Mouse (Mus musculus): ENCODE measurements around the gene Sh3bp1. TPM values are rescaled to one million over a fixed set of nuclear protein-coding genes. Genes with fewer than 3 reads are reported as not detected.

The Sh3bp1 gene
- polyA plus RNA-seq (2015; fragmentation: Nextera tagmentation; extraction: Ambion mirVana) = 37.3 and 41.8 TPM in 2 replicates

- ATAC-seq (ENCODE audit: low read depth) = peak; percentile 66
- H3K36me3 ChIP-seq (ENCODE audit: control insufficient read depth, insufficient read depth, low read length) = peaks cover 12% of the 10 kb centered on the region; the same call in 1 of the 2 replicates
- WGBS = under 1% methylated on average over 44 of the region's 47 CpGs
- H3K9ac ChIP-seq (ENCODE audit: low read length) = peak within 1 kb of the TSS; percentile 81
- peak within 1 kb of the TSS; percentile 71 for H3K4me3 ChIP-seq (ENCODE audit: low read length)
- no peaks in the 10 kb centered on the region for H3K9me3 ChIP-seq (ENCODE audit: control insufficient read depth, low read length)
- peak within 1 kb of the TSS; percentile 75 for H3K27ac ChIP-seq (ENCODE audit: low read length)
- H3K4me2 ChIP-seq (ENCODE audit: low read depth, low read length) = peak within 1 kb of the TSS; percentile 77
- H3K4me1 ChIP-seq (replicated peaks; ENCODE audit: control insufficient read depth, insufficient read depth, low read length) = peaks cover 27% of the 10 kb centered on the region
- no peaks in the 10 kb centered on the region for H3K27me3 ChIP-seq (ENCODE audit: control insufficient read depth, insufficient read depth, low read depth, low read length)
These were observed at the start of gene Sh3bp1 for GRCm38 (mm10) chr15:78899740-78900584. Sh3bp1 (plus strand) TSS chr15:78899768.

- no peak overlapping the region for H3K4me2 ChIP-seq (ENCODE audit: low read depth, low read length)
- peaks cover 58% of the 10 kb centered on the region for H3K4me1 ChIP-seq (replicated peaks; ENCODE audit: control insufficient read depth, insufficient read depth, low read length)
- H3K27ac ChIP-seq (ENCODE audit: low read length) = peak overlapping the region; percentile 84
- H3K4me3 ChIP-seq (ENCODE audit: low read length) = no peak overlapping the region
- peak overlapping the region; percentile 50; the same call in 1 of the 2 replicates for H3K9ac ChIP-seq (ENCODE audit: low read length)
- WGBS = 45% methylated on average over 15 of the region's 15 CpGs
- no peaks in the 10 kb centered on the region for H3K27me3 ChIP-seq (ENCODE audit: control insufficient read depth, insufficient read depth, low read depth, low read length)
- peaks cover 30% of the 10 kb centered on the region for H3K36me3 ChIP-seq (ENCODE audit: control insufficient read depth, insufficient read depth, low read length)
- H3K9me3 ChIP-seq (ENCODE audit: control insufficient read depth, low read length) = no peaks in the 10 kb centered on the region
- ATAC-seq (ENCODE audit: low read depth) = peak; percentile 48
These were observed 49.3 kb upstream of the Sh3bp1 start for GRCm38 (mm10) chr15:78850059-78850824.

- no peak for ATAC-seq (ENCODE audit: low read depth)
- peak overlapping the region; percentile 84 for H3K27ac ChIP-seq (ENCODE audit: low read length)
- H3K27me3 ChIP-seq (ENCODE audit: control insufficient read depth, insufficient read depth, low read depth, low read length) = no peaks in the 10 kb centered on the region
- peaks cover 30% of the 10 kb centered on the region for H3K36me3 ChIP-seq (ENCODE audit: control insufficient read depth, insufficient read depth, low read length)
- 32% methylated on average over 6 of the region's 6 CpGs for WGBS
- H3K9ac ChIP-seq (ENCODE audit: low read length) = 0 out of 2 replicates have a peak overlapping the region, but pooled peaks have one; percentile 31
- no peaks in the 10 kb centered on the region for H3K9me3 ChIP-seq (ENCODE audit: control insufficient read depth, low read length)
- no peak overlapping the region for H3K4me2 ChIP-seq (ENCODE audit: low read depth, low read length)
- H3K4me3 ChIP-seq (ENCODE audit: low read length) = no peak overlapping the region
- peaks cover 51% of the 10 kb centered on the region for H3K4me1 ChIP-seq (replicated peaks; ENCODE audit: control insufficient read depth, insufficient read depth, low read length)
These were observed 48.6 kb upstream of the Sh3bp1 start for GRCm38 (mm10) chr15:78850944-78851343.

GRCm38 (mm10) chr15:78851505-78852153 lies 47.9 kb upstream of the Sh3bp1 start:
- Histone ChIP-seq H3K36me3 (ENCODE audit: control insufficient read depth, insufficient read depth, low read length) (peaks cover 30% of the 10 kb centered on the region), H3K9ac (ENCODE audit: low read length) (0 out of 2 replicates have a peak overlapping the region, but pooled peaks have one; percentile 31), H3K9me3 (ENCODE audit: control insufficient read depth, low read length) (no peaks in the 10 kb centered on the region), H3K4me3 (ENCODE audit: low read length) (no peak overlapping the region), H3K4me1 (replicated peaks; ENCODE audit: control insufficient read depth, insufficient read depth, low read length) (peaks cover 45% of the 10 kb centered on the region), H3K4me2 (ENCODE audit: low read depth, low read length) (peak overlapping the region; percentile 36; the same call in 1 of the 2 replicates), H3K27me3 (ENCODE audit: control insufficient read depth, insufficient read depth, low read depth, low read length) (no peaks in the 10 kb centered on the region), H3K27ac (ENCODE audit: low read length) (peak overlapping the region; percentile 84)
- 6% methylated on average over 13 of the region's 13 CpGs for WGBS
- ATAC-seq (ENCODE audit: low read depth) = peak; percentile 77

- H3K27me3 ChIP-seq (ENCODE audit: control insufficient read depth, insufficient read depth, low read depth, low read length) = no peaks in the 10 kb centered on the region
- no peaks in the 10 kb centered on the region for H3K9me3 ChIP-seq (ENCODE audit: control insufficient read depth, low read length)
- H3K4me2 ChIP-seq (ENCODE audit: low read depth, low read length) = no peak within 1 kb of the TSS
- H3K36me3 ChIP-seq (ENCODE audit: control insufficient read depth, insufficient read depth, low read length) = no peaks in the 10 kb centered on the region
- no peak within 1 kb of the TSS for H3K9ac ChIP-seq (ENCODE audit: low read length)
- 52% methylated on average over 8 of the region's 8 CpGs for WGBS
- H3K27ac ChIP-seq (ENCODE audit: low read length) = no peak within 1 kb of the TSS
- H3K4me3 ChIP-seq (ENCODE audit: low read length) = no peak within 1 kb of the TSS
- ATAC-seq (ENCODE audit: low read depth) = no peak
- H3K4me1 ChIP-seq (replicated peaks; ENCODE audit: control insufficient read depth, insufficient read depth, low read length) = peaks cover 29% of the 10 kb centered on the region
These were observed 44.1 kb upstream of the Sh3bp1 start, which contains the start of gene Lgals2 for GRCm38 (mm10) chr15:78855303-78855965. Lgals2 (minus strand) TSS chr15:78855529.

GRCm38 (mm10) chr15:78857009-78857408 lies 42.6 kb upstream of the Sh3bp1 start:
- H3K4me3 ChIP-seq (ENCODE audit: low read length) = no peak overlapping the region
- peaks cover 17% of the 10 kb centered on the region for H3K4me1 ChIP-seq (replicated peaks; ENCODE audit: control insufficient read depth, insufficient read depth, low read length)
- no peak overlapping the region for H3K9ac ChIP-seq (ENCODE audit: low read length)
- H3K27ac ChIP-seq (ENCODE audit: low read length) = no peak overlapping the region
- no peaks in the 10 kb centered on the region for H3K36me3 ChIP-seq (ENCODE audit: control insufficient read depth, insufficient read depth, low read length)
- WGBS = 72% methylated on average over 7 of the region's 7 CpGs
- H3K4me2 ChIP-seq (ENCODE audit: low read depth, low read length) = no peak overlapping the region
- H3K27me3 ChIP-seq (ENCODE audit: control insufficient read depth, insufficient read depth, low read depth, low read length) = no peaks in the 10 kb centered on the region
- ATAC-seq (ENCODE audit: low read depth) = no peak
- no peaks in the 10 kb centered on the region for H3K9me3 ChIP-seq (ENCODE audit: control insufficient read depth, low read length)

GRCm38 (mm10) chr15:78859311-78859710 lies 40.3 kb upstream of the Sh3bp1 start:
- 63% methylated on average over 4 of the region's 4 CpGs for WGBS
- H3K27ac ChIP-seq (ENCODE audit: low read length) = no peak overlapping the region

GRCm38 (mm10) chr15:78859714-78860113 lies 39.9 kb upstream of the Sh3bp1 start:
- no peak overlapping the region for H3K4me3 ChIP-seq (ENCODE audit: low read length)
- no peaks in the 10 kb centered on the region for H3K36me3 ChIP-seq (ENCODE audit: control insufficient read depth, insufficient read depth, low read length)
- no peak for ATAC-seq (ENCODE audit: low read depth)
- WGBS = 58% methylated on average over 6 of the region's 6 CpGs
- H3K9ac ChIP-seq (ENCODE audit: low read length) = no peak overlapping the region
- H3K27ac ChIP-seq (ENCODE audit: low read length) = no peak overlapping the region
- H3K27me3 ChIP-seq (ENCODE audit: control insufficient read depth, insufficient read depth, low read depth, low read length) = no peaks in the 10 kb centered on the region
- H3K4me2 ChIP-seq (ENCODE audit: low read depth, low read length) = no peak overlapping the region
- no peaks in the 10 kb centered on the region for H3K9me3 ChIP-seq (ENCODE audit: control insufficient read depth, low read length)
- H3K4me1 ChIP-seq (replicated peaks; ENCODE audit: control insufficient read depth, insufficient read depth, low read length) = peaks cover 27% of the 10 kb centered on the region

More at GRCm38 (mm10) chr15:78859311-78859710, 40.3 kb upstream of the Sh3bp1 start:
- Histone ChIP-seq H3K9me3 (ENCODE audit: control insufficient read depth, low read length) (no peaks in the 10 kb centered on the region), H3K4me1 (replicated peaks; ENCODE audit: control insufficient read depth, insufficient read depth, low read length) (peaks cover 27% of the 10 kb centered on the region), H3K36me3 (ENCODE audit: control insufficient read depth, insufficient read depth, low read length) (no peaks in the 10 kb centered on the region), H3K4me3 (ENCODE audit: low read length) (no peak overlapping the region), H3K27me3 (ENCODE audit: control insufficient read depth, insufficient read depth, low read depth, low read length) (no peaks in the 10 kb centered on the region), H3K9ac (ENCODE audit: low read length) (no peak overlapping the region), H3K4me2 (ENCODE audit: low read depth, low read length) (no peak overlapping the region)
- ATAC-seq (ENCODE audit: low read depth) = no peak
